Mouse (Mus musculus) heart, postnatal 0 days (tissue): ENCODE measurements around the gene Fam198b. TPM values are rescaled to one million over a fixed set of nuclear protein-coding genes. Genes with fewer than 3 reads are reported as not detected.
"Not testable (repeated sequence)": the region's sequence is repeated elsewhere in the genome, so short reads cannot be mapped to it uniquely, and the experiment has no call there.

ENCODE experiments used
- ATAC-seq: fragments of 200-750 bp; cut with Nextera tagmentation; 2 replicates; pipeline ENCODE4 v1.8.0; 2017; ENCODE audit warnings: low read depth, moderate number of reproducible peaks, moderate library complexity; ENCODE audit not compliant: insufficient read depth
- DNase-seq: peaks from one replicate; pipeline ENCODE4 v3.0.0-alpha.2; 2016; ENCODE audit warnings: low spot score
- H3K27ac ChIP-seq: fragments of 300-500 bp; sonication (generic); 2 replicates; pipeline ENCODE4 v1.5.1; 2014; ENCODE audit warnings: low read depth, mild to moderate bottlenecking
- H3K27me3 ChIP-seq: fragments of 300-500 bp; sonication (generic); 2 replicates; pipeline ENCODE4 v1.6.1; 2014; ENCODE audit warnings: low read length, mixed read lengths; ENCODE audit not compliant: control insufficient read depth, insufficient read depth
- H3K36me3 ChIP-seq: fragments of 300-500 bp; sonication (generic); replicated peaks from 2 replicates; pipeline ENCODE4 v1.6.1; 2014; ENCODE audit warnings: low read length, mixed read lengths; ENCODE audit not compliant: control insufficient read depth, insufficient read depth
- H3K4me1 ChIP-seq: fragments of 300-500 bp; sonication (generic); 2 replicates; pipeline ENCODE4 v1.6.1; 2014; ENCODE audit warnings: antibody characterized with exemption; ENCODE audit not compliant: control insufficient read depth, insufficient read depth
- H3K4me2 ChIP-seq: fragments of 300-500 bp; sonication (generic); 2 replicates; pipeline ENCODE4 v1.6.1; 2014; ENCODE audit warnings: low read depth, mild to moderate bottlenecking, low read length, moderate library complexity
- H3K4me3 ChIP-seq: fragments of 300-500 bp; sonication (generic); 2 replicates; pipeline ENCODE4 v1.5.1; 2014; ENCODE audit warnings: low read depth, low read length
- H3K9ac ChIP-seq: fragments of 300-500 bp; sonication (generic); replicated peaks from 2 replicates; pipeline ENCODE4 v1.6.1; 2014; ENCODE audit warnings: low read depth, low read length, mixed read lengths
- H3K9me3 ChIP-seq: fragments of 300-500 bp; sonication (generic); replicated peaks from 2 replicates; pipeline ENCODE4 v1.6.1; 2016; ENCODE audit warnings: low read length; ENCODE audit not compliant: control insufficient read depth
- CTCF ChIP-seq: IDR thresholded peaks from 2 replicates; pipeline ENCODE4 v1.5.1; 2016; ENCODE audit warnings: antibody characterized with exemption, control low read depth, low read depth
- EP300 ChIP-seq: IDR thresholded peaks from 2 replicates; pipeline ENCODE4 v1.6.1; 2016; ENCODE audit warnings: antibody characterized with exemption, low read depth
- WGBS: fragments of 180-500 bp; shearing (Covaris S2); extraction: QIAGEN DNeasy Blood & Tissue Kit; methylation state at CpG from one replicate; pipeline ENCODE4 v1.1.7; 2014; 5-methylcytosine and 5-hydroxymethylcytosine counted together
- polyA plus RNA-seq: library from polyadenylated mRNA; unstranded; fragments of >200 nt; fragmentation: Nextera tagmentation; extraction: Ambion mirVana; gene quantifications from 2 replicates; pipeline ENCODE4 v1.2.1, GENCODE M21; 2015
- total RNA-seq: library from RNA; depleted of rRNA; stranded (reverse); fragments of >200 nt; gene quantifications from 2 replicates; pipeline ENCODE4 v1.2.3, GENCODE M21; 2014; ENCODE audit warnings: low replicate concordance

Fam198b gene
- total and polyA plus RNA-seq, 2 experiments from 2014 or later: 51.9 to 114 TPM

DNA sequence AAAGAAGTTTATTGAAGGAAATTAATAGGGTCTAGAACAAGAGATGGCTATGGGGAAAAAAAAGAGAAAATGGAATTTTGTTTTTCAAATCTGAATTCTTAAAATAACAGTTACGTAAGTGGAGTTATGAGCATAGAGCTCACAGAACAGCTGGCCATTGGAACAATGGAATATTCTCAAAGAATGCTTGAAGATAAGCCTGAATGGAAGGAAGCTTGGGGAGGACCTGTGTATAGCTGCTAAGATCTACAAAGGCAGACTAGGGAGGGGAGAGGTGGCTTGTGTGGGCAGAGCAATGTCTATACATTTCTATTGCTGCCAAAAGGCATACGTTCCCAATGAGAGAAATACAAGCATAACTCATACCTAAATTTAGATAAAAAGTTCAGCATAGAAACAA, 73.4 kb downstream of the Fam198b start:
- 64% methylated on average over 2 of the region's 2 CpGs for WGBS
- DNase-seq (no peak), ATAC-seq (peak; percentile 53; the same call in 1 of the 2 replicates)
- Histone ChIP-seq H3K36me3 (no peaks in the 10 kb centered on the region), H3K4me1 (peaks cover 12% of the 10 kb centered on the region; the same call in 1 of the 2 replicates), H3K27ac (peak overlapping the region; percentile 63), H3K9ac (no peak overlapping the region), H3K9me3 (no peaks in the 10 kb centered on the region), H3K27me3 (no peaks in the 10 kb centered on the region), H3K4me3 (no peak overlapping the region), H3K4me2 (no peak overlapping the region)
- 0 out of 2 replicates have a peak, but pooled peaks have one; percentile 71 for TF ChIP-seq EP300
- TF ChIP-seq CTCF: no peak

DNA sequence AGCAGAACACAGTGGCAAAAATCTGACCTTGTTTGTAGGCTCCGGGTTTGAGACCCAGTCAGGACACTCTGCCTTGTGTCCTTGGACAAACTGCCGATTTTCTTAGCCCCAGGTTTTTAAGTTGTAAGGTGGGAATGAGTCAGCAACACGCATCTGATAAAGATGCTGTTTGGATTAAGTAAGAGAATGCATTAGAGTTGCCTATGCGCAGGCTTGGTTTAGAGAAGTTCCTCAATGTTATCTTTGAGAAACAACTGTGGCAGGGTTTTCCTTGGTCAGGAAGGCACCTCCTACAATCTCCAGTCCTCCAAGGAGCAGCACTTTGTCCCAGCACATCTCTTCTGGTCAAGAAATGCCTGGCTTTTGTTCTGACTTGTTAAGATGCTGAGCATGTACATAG, 82.4 kb downstream of the Fam198b start:
- no peaks in the 10 kb centered on the region for H3K9me3 ChIP-seq
- peaks cover 14% of the 10 kb centered on the region for H3K4me1 ChIP-seq
- 58% methylated on average over 4 of the region's 4 CpGs for WGBS
- H3K27me3 ChIP-seq: no peaks in the 10 kb centered on the region
- H3K36me3 ChIP-seq: no peaks in the 10 kb centered on the region
- no peak; the same call in 1 of the 2 replicates for ATAC-seq
- no peak overlapping the region for H3K9ac ChIP-seq
- no peak overlapping the region for H3K4me3 ChIP-seq
- no peak for TF ChIP-seq CTCF
- TF ChIP-seq EP300: no peak
- DNase-seq: no peak
- no peak overlapping the region for H3K4me2 ChIP-seq
- peak overlapping the region; percentile 73 for H3K27ac ChIP-seq

DNA sequence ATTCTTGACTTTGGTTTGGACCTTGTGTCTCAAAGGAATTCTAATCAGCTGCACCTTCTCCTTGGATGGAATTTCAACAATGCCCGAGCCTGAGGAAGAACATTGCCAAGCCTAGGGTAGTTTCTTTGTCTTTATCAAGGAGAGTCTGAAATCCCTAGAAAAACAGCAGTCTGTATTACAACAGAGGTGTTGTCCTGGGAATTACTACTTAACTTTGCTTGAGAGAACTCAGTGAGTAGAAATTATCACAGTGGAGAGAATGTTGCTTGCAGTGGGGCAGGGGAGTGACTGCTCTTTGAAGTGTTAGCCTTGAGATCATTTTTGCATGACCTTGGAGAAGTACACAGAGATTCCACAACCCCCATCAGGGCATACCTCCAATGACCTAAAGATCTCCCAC, 83.0 kb downstream of the Fam198b start:
- Histone ChIP-seq H3K4me3 (no peak overlapping the region), H3K36me3 (no peaks in the 10 kb centered on the region), H3K9ac (no peak overlapping the region), H3K4me2 (no peak overlapping the region), H3K9me3 (no peaks in the 10 kb centered on the region), H3K27me3 (no peaks in the 10 kb centered on the region), H3K27ac (peak overlapping the region; percentile 27), H3K4me1 (peaks cover 14% of the 10 kb centered on the region)
- DNase-seq (no peak), ATAC-seq (0 out of 2 replicates have a peak, but pooled peaks have one; percentile 20)
- 11% methylated on average over 1 of the region's 1 CpGs for WGBS
- TF ChIP-seq EP300 (no peak), CTCF (no peak)

DNA sequence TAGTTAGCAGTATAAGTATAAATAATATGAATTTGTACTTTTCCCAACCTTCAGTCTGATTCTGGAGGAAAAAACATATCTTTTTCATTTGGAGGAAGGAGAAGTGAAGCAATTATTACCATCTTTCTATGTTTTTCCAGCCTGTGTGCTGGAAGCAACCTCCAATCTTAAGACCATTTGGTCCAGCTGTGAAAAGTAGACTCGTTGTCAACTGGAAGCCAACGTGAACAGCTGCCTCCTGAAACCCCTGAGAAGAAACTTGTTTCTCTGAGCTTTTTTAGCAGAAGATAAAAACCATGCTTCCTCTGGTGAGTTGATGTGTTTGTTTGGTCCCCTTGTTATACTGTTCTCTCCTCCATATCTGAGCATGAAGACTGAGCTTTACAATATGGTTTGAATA, 84.1 kb downstream of the Fam198b start:
- 36% methylated on average over 2 of the region's 2 CpGs for WGBS
- H3K4me1 ChIP-seq: peaks cover 14% of the 10 kb centered on the region
- TF ChIP-seq EP300 (no peak), CTCF (no peak)
- H3K4me2 ChIP-seq: no peak overlapping the region
- no peaks in the 10 kb centered on the region for H3K27me3 ChIP-seq
- no peak overlapping the region for H3K27ac ChIP-seq
- H3K4me3 ChIP-seq: no peak overlapping the region
- no peaks in the 10 kb centered on the region for H3K36me3 ChIP-seq
- ATAC-seq: no peak
- H3K9me3 ChIP-seq: no peaks in the 10 kb centered on the region
- no peak overlapping the region for H3K9ac ChIP-seq
- no peak for DNase-seq

DNA sequence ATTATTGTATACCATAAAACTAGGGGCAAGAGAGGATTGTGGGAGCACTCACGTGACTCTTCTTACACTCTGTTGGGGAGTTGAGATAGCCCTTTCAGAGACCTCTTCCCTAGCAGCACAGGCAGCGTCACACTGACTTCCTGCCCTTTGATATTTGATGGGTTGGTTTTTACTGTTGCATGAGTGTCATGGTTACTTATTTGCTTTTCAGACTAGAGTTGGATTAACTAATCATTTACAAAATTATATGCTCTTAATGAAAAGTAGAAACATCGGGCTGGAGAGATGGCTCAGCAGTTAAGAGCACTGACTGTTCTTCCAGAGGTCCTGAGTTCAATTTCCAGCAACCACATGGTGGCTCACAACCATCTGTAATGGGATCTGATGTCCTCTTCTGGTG, 85.2 kb downstream of the Fam198b start:
- ATAC-seq, DNase-seq, H3K4me3 ChIP-seq, H3K27me3 ChIP-seq, H3K36me3 ChIP-seq, H3K4me2 ChIP-seq, H3K9me3 ChIP-seq, H3K9ac ChIP-seq: not testable (repeated sequence)
- Histone ChIP-seq H3K4me1 (peaks cover 14% of the 10 kb centered on the region), H3K27ac (peak overlapping the region; percentile 65; the same call in 1 of the 2 replicates)
- 88% methylated on average over 3 of the region's 3 CpGs for WGBS

DNA sequence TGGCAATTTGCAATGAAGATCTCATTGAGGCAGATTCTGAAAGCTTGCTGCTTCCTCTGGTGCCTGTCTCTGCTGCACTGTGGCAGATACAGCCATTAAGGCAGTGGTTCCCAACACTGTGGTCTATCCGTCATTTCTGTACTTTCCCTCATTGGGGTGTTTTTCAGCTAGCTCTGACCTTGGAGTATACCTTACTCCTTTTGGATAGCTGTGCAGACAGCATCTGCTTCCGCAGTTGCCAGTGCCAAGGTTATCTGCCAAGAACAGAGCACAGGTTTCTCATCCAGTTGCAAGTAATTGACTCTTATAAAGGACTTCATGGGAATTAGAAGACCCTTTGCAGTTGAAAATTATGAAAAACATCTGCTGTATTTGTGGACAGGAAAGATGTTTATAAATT, 85.7 kb downstream of the Fam198b start:
- no peak overlapping the region for H3K4me3 ChIP-seq
- ATAC-seq (no peak), DNase-seq (no peak)
- H3K36me3 ChIP-seq: no peaks in the 10 kb centered on the region
- H3K27me3 ChIP-seq: no peaks in the 10 kb centered on the region
- H3K9me3 ChIP-seq: no peaks in the 10 kb centered on the region
- no peak overlapping the region for H3K9ac ChIP-seq
- TF ChIP-seq CTCF: no peak
- TF ChIP-seq EP300: no peak
- peaks cover 18% of the 10 kb centered on the region for H3K4me1 ChIP-seq
- H3K27ac ChIP-seq: peak overlapping the region; percentile 65
- WGBS: 45% methylated on average over 2 of the region's 2 CpGs
- H3K4me2 ChIP-seq: no peak overlapping the region
